Mouse (Mus musculus) CH12.LX (cell line): ENCODE data around the gene Pde8a.

Experiments
- BHLHE40 ChIP-seq: IDR thresholded peaks from 2 replicates; pipeline ENCODE4 v1.6.1; 2011; ENCODE audit warnings: mild to moderate bottlenecking, low read depth, low read length, improper control_type of control experiment
- CHD1 ChIP-seq: IDR thresholded peaks from 2 replicates; pipeline ENCODE4 v1.6.1; 2012; ENCODE audit warnings: low read depth, low read length, improper control_type of control experiment, inconsistent platforms
- CTCF ChIP-seq, 2 experiments: IDR thresholded peaks in 1 of 2; conservative IDR thresholded peaks in 1 of 2; 2 replicates each; pipeline ENCODE4 v1.5.1; 2011 to 2012; ENCODE audit warnings: low read depth in 2 of 2, low read length in 2 of 2, improper control_type of control experiment in 1 of 2, inconsistent platforms in 1 of 2, mild to moderate bottlenecking in 1 of 2, moderate library complexity in 1 of 2
- EP300 ChIP-seq: IDR thresholded peaks from 2 replicates; pipeline ENCODE4 v1.6.1; 2011; ENCODE audit warnings: low read length, improper control_type of control experiment
- HCFC1 ChIP-seq: IDR thresholded peaks from 2 replicates; pipeline ENCODE4 v1.6.1; 2012; ENCODE audit warnings: low read depth, mild to moderate bottlenecking, inconsistent platforms, low read length, improper control_type of control experiment
- JUND ChIP-seq: conservative IDR thresholded peaks from 2 replicates; pipeline ENCODE4 v1.6.1; 2011; ENCODE audit warnings: low read depth, low read length, improper control_type of control experiment
- MAFK ChIP-seq: IDR thresholded peaks from 2 replicates; pipeline ENCODE4 v1.6.1; 2011; ENCODE audit warnings: low read length, improper control_type of control experiment; ENCODE audit not compliant: insufficient replicate concordance
- MAZ ChIP-seq: IDR thresholded peaks from 2 replicates; pipeline ENCODE4 v1.6.1; 2012; ENCODE audit warnings: low read depth, mild to moderate bottlenecking, inconsistent platforms, low read length, improper control_type of control experiment, moderate library complexity
- POLR2A ChIP-seq: IDR thresholded peaks from 2 replicates; pipeline ENCODE4 v1.6.1; 2011; ENCODE audit warnings: low read depth, mild to moderate bottlenecking, improper control_type of control experiment, low read length
- POLR2AphosphoS2 ChIP-seq: IDR thresholded peaks from 2 replicates; pipeline ENCODE4 v1.6.1; 2011; ENCODE audit warnings: low read depth, low read length, improper control_type of control experiment
- RCOR1 ChIP-seq: conservative IDR thresholded peaks from 2 replicates; pipeline ENCODE4 v1.6.1; 2012; ENCODE audit warnings: low read depth, mild to moderate bottlenecking, inconsistent platforms, low read length, improper control_type of control experiment
- UBTF ChIP-seq: IDR thresholded peaks from 2 replicates; pipeline ENCODE4 v1.6.1; 2012; ENCODE audit warnings: low read depth, mild to moderate bottlenecking, inconsistent platforms, low read length, improper control_type of control experiment, moderate library complexity
- USF1 ChIP-seq: IDR thresholded peaks from 2 replicates; pipeline ENCODE4 v1.6.1; 2014; ENCODE audit warnings: low read depth, mild to moderate bottlenecking, inconsistent platforms, low read length, improper control_type of control experiment
- ZKSCAN1 ChIP-seq: IDR thresholded peaks from 2 replicates; pipeline ENCODE4 v1.6.1; 2012; ENCODE audit warnings: low read depth, inconsistent platforms, low read length, improper control_type of control experiment, borderline replicate concordance

DNA sequence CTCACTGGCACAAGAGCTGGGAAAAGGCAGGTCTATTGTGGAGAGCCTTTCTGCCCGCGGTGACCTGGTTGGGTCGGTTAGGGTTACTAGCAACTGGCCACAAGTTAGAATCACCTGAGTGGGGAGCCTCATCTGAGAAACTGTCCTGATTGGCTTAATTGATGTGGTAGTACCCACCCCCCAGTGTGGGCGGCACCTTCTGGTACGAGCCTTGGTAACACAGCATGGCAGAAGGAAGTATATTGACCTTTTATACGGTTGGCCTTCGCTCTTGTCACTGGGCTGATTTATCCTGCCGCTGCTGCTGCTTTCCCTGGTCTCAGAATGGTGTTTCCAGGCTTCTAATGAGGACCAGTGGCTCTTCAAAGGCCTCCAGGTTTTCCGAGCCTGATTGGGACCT is 24.2 kb upstream of the Pde8a start:
- TF ChIP-seq USF1: no peak
- no peak for TF ChIP-seq CTCF (conservative IDR thresholded peaks at IDR 0.05 in 1 of 2, IDR thresholded peaks at IDR 0.05 in 1 of 2; ENCODE audit: low read depth in 2 of 2, low read length in 2 of 2)
- TF ChIP-seq EP300: no peak
- no peak for TF ChIP-seq HCFC1
- TF ChIP-seq UBTF: no peak
- no peak for TF ChIP-seq POLR2A
- TF ChIP-seq RCOR1: no peak
- TF ChIP-seq MAZ: no peak
- no peak for TF ChIP-seq POLR2AphosphoS2
- TF ChIP-seq CHD1: no peak
- TF ChIP-seq MAFK: no peak
- no peak for TF ChIP-seq BHLHE40
- TF ChIP-seq ZKSCAN1: no peak
- no peak for TF ChIP-seq JUND
